ENCODE assay signal across 9 mouse cellular contexts in genomic region chr15:83086636-83087328, GRCm38 (mm10).
"Had no signal": no experiment of that assay in that cellular context is flagged by ENCODE, and none has a peak within 500 bp of the region (broad histone marks: within the 10 kb centered on the region; RNA-seq: fewer than 3 reads in every experiment).

No protein-coding gene starts in this region.

- H3K4me1 ChIP-seq: lung, embryonic 15.5 days had no signal

- H3K27ac ChIP-seq: lung, embryonic 15.5 days; macrophage; midbrain, embryonic 12.5 days; midbrain, embryonic 15.5 days; neural tube, embryonic 12.5 days; stomach, embryonic 15.5 days; stomach, postnatal 0 days had no signal

- H3K4me3 ChIP-seq: lung, embryonic 15.5 days; megakaryocyte, embryonic 14.5 days; midbrain, embryonic 12.5 days; midbrain, embryonic 15.5 days; neural tube, embryonic 12.5 days; stomach, embryonic 15.5 days had no signal

- H3K36me3 ChIP-seq: lung, embryonic 15.5 days; midbrain, embryonic 12.5 days; midbrain, embryonic 15.5 days; neural tube, embryonic 12.5 days; stomach, embryonic 15.5 days had no signal

- H3K9me3 ChIP-seq: lung, embryonic 15.5 days; megakaryocyte, embryonic 14.5 days; midbrain, embryonic 12.5 days; midbrain, embryonic 15.5 days; neural tube, embryonic 12.5 days; stomach, embryonic 15.5 days had no signal

- H3K4me2 ChIP-seq: lung, embryonic 15.5 days; midbrain, embryonic 12.5 days; midbrain, embryonic 15.5 days; neural tube, embryonic 12.5 days; stomach, embryonic 15.5 days had no signal

- ATAC-seq: lung, postnatal 0 days; midbrain, embryonic 15.5 days had no signal

- H3K9ac ChIP-seq: lung, embryonic 15.5 days; midbrain, embryonic 12.5 days; midbrain, embryonic 15.5 days; neural tube, embryonic 12.5 days; stomach, embryonic 15.5 days had no signal
